In genomic region chr11:116937141-116937540, GRCm38 (mm10) we compare ENCODE assay signal across 19 mouse cellular contexts. TPM values are rescaled to one million over a fixed set of nuclear protein-coding genes. Genes with fewer than 3 reads are reported as not detected.
A peak's percentile ranks its signal among the peaks of the same experiment; 100 is the strongest.
DNase-seq lines count a peak whose midpoint lies in the region; ATAC-seq lines count a peak whose summit lies in the region.
"Had no signal": no experiment of that assay in that cellular context is flagged by ENCODE, and none has a peak within 500 bp of the region (broad histone marks: within the 10 kb centered on the region; RNA-seq: fewer than 3 reads in every experiment).

No protein-coding gene starts in this region.

- H3K4me3 ChIP-seq in heart, embryonic 10.5 days: 0 out of 2 replicates have a peak overlapping the region, but pooled peaks have one; percentile 16
- no peak overlapping the region for H3K4me3 ChIP-seq in hindbrain, embryonic 13.5 days
- no peak overlapping the region for H3K4me3 ChIP-seq in hindbrain, embryonic 16.5 days (ENCODE audit: low read length)
- H3K4me3 ChIP-seq in neural tube, embryonic 13.5 days: no peak overlapping the region
- H3K4me3 ChIP-seq in midbrain, embryonic 16.5 days (ENCODE audit: low read depth, low read length): no peak overlapping the region
- H3K4me3 ChIP-seq: embryonic facial prominence, embryonic 10.5 days; forebrain, embryonic 13.5 days had no signal

- DNase-seq in heart, embryonic 10.5 days (ENCODE audit: low spot score): no peak
- no peak for DNase-seq in heart, adult 11 months
- peak; percentile 19 for DNase-seq in MN1 (ENCODE audit: low spot score)
- no peak for DNase-seq in urinary bladder, postnatal 14 days (ENCODE audit: low spot score)
- DNase-seq: adrenal gland, postnatal 10 days; cerebellum, adult 11-12 months; cerebellum, adult 9-10 months; cerebellum, postnatal 25 days; forebrain, postnatal 0 days; gastrocnemius, postnatal 14 days; heart, postnatal 36 days; kidney, adult 11 months had no signal

- H3K27me3 ChIP-seq in heart, embryonic 10.5 days (ENCODE audit: insufficient read depth, poor library complexity, severe bottlenecking): no peaks in the 10 kb centered on the region
- H3K27me3 ChIP-seq in hindbrain, embryonic 13.5 days: no peaks in the 10 kb centered on the region
- no peaks in the 10 kb centered on the region for H3K27me3 ChIP-seq in hindbrain, embryonic 16.5 days (replicated peaks; ENCODE audit: control insufficient read depth, insufficient read depth, low read length)
- H3K27me3 ChIP-seq in neural tube, embryonic 13.5 days: no peaks in the 10 kb centered on the region
- H3K27me3 ChIP-seq in midbrain, embryonic 16.5 days (ENCODE audit: control insufficient read depth, insufficient read depth, low read depth, low read length): no peaks in the 10 kb centered on the region
- H3K27me3 ChIP-seq: forebrain, embryonic 13.5 days had no signal

- WGBS in heart, embryonic 10.5 days: 24% methylated on average over 10 of the region's 10 CpGs
- WGBS in hindbrain, embryonic 13.5 days: 34% methylated on average over 10 of the region's 10 CpGs
- 45% methylated on average over 10 of the region's 10 CpGs for WGBS in hindbrain, embryonic 16.5 days
- WGBS in neural tube, embryonic 13.5 days: 38% methylated on average over 10 of the region's 10 CpGs
- 45% methylated on average over 10 of the region's 10 CpGs for WGBS in midbrain, embryonic 16.5 days

- no peak for ATAC-seq in hindbrain, embryonic 13.5 days (ENCODE audit: low FRiP score)
- ATAC-seq in hindbrain, embryonic 16.5 days: no peak
- ATAC-seq in neural tube, embryonic 13.5 days (ENCODE audit: low read depth): no peak
- ATAC-seq in midbrain, embryonic 16.5 days: no peak
- ATAC-seq: forebrain, embryonic 13.5 days; forebrain, postnatal 0 days had no signal

- 0 out of 2 replicates have a peak overlapping the region, but pooled peaks have one; percentile 24 for H3K27ac ChIP-seq in heart, embryonic 10.5 days
- peak overlapping the region; percentile 25; the same call in 1 of the 2 replicates for H3K27ac ChIP-seq in hindbrain, embryonic 13.5 days
- H3K27ac ChIP-seq in hindbrain, embryonic 16.5 days (ENCODE audit: low read depth, low read length): no peak overlapping the region
- H3K27ac ChIP-seq in neural tube, embryonic 13.5 days (replicated peaks): peak overlapping the region; percentile 64
- H3K27ac ChIP-seq in midbrain, embryonic 16.5 days (ENCODE audit: low read length): no peak overlapping the region
- H3K27ac ChIP-seq: forebrain, embryonic 13.5 days had no signal

- no peaks in the 10 kb centered on the region for H3K36me3 ChIP-seq in heart, embryonic 10.5 days
- peaks cover 53% of the 10 kb centered on the region for H3K36me3 ChIP-seq in hindbrain, embryonic 13.5 days
- H3K36me3 ChIP-seq in hindbrain, embryonic 16.5 days (ENCODE audit: control insufficient read depth, insufficient read depth, low read length): peaks cover 13% of the 10 kb centered on the region
- peaks cover 49% of the 10 kb centered on the region for H3K36me3 ChIP-seq in neural tube, embryonic 13.5 days
- peaks cover 15% of the 10 kb centered on the region for H3K36me3 ChIP-seq in midbrain, embryonic 16.5 days (ENCODE audit: control insufficient read depth, insufficient read depth, low read length)

- H3K4me1 ChIP-seq in heart, embryonic 10.5 days: peaks cover 58% of the 10 kb centered on the region
- peaks cover 67% of the 10 kb centered on the region for H3K4me1 ChIP-seq in hindbrain, embryonic 13.5 days (replicated peaks)
- peaks cover 14% of the 10 kb centered on the region for H3K4me1 ChIP-seq in hindbrain, embryonic 16.5 days (ENCODE audit: control insufficient read depth, insufficient read depth, low read depth, low read length)
- peaks cover 58% of the 10 kb centered on the region for H3K4me1 ChIP-seq in neural tube, embryonic 13.5 days (replicated peaks)
- peaks cover 18% of the 10 kb centered on the region for H3K4me1 ChIP-seq in midbrain, embryonic 16.5 days (ENCODE audit: control insufficient read depth, insufficient read depth, low read length)

- no peak overlapping the region for H3K9ac ChIP-seq in hindbrain, embryonic 13.5 days
- H3K9ac ChIP-seq in hindbrain, embryonic 16.5 days (ENCODE audit: low read depth, low read length): no peak overlapping the region
- H3K9ac ChIP-seq in neural tube, embryonic 13.5 days: no peak overlapping the region
- H3K9ac ChIP-seq in midbrain, embryonic 16.5 days (ENCODE audit: low read depth, low read length): no peak overlapping the region
- H3K9ac ChIP-seq: forebrain, embryonic 13.5 days; forebrain, postnatal 0 days had no signal

- no peaks in the 10 kb centered on the region for H3K9me3 ChIP-seq in heart, embryonic 10.5 days
- H3K9me3 ChIP-seq in hindbrain, embryonic 13.5 days: no peaks in the 10 kb centered on the region
- H3K9me3 ChIP-seq in hindbrain, embryonic 16.5 days (ENCODE audit: control insufficient read depth, low read length): no peaks in the 10 kb centered on the region
- H3K9me3 ChIP-seq in neural tube, embryonic 13.5 days: no peaks in the 10 kb centered on the region
- no peaks in the 10 kb centered on the region for H3K9me3 ChIP-seq in midbrain, embryonic 16.5 days (replicated peaks; ENCODE audit: control insufficient read depth, low read length, poor library complexity, severe bottlenecking)
- H3K9me3 ChIP-seq: embryonic facial prominence, embryonic 10.5 days; forebrain, embryonic 13.5 days had no signal

- H3K4me2 ChIP-seq in hindbrain, embryonic 13.5 days: no peak overlapping the region
- H3K4me2 ChIP-seq in hindbrain, embryonic 16.5 days (ENCODE audit: low read length): no peak overlapping the region
- no peak overlapping the region for H3K4me2 ChIP-seq in neural tube, embryonic 13.5 days
- no peak overlapping the region for H3K4me2 ChIP-seq in midbrain, embryonic 16.5 days (ENCODE audit: low read length)
- H3K4me2 ChIP-seq: forebrain, embryonic 13.5 days had no signal

RNA-seq across cellular contexts. Expression of gene Mgat5b, which starts 18.5 kb away (rescaled TPM):
- polyA plus RNA-seq in heart, embryonic 10.5 days (2016; fragmentation: Nextera tagmentation; extraction: Ambion mirVana): 0.38 and 1.1 TPM in 2 replicates
- polyA plus RNA-seq in hindbrain, embryonic 13.5 days (2015; fragmentation: Nextera tagmentation; extraction: Ambion mirVana): 22.8 and 24.5 TPM in 2 replicates
- 19.4 and 27.5 TPM in 2 replicates for polyA plus RNA-seq in hindbrain, embryonic 16.5 days (2015; fragmentation: Nextera tagmentation; extraction: Ambion mirVana)
- polyA plus RNA-seq in neural tube, embryonic 13.5 days (2015; fragmentation: Nextera tagmentation; extraction: Ambion mirVana): 28.4 and 28.5 TPM in 2 replicates
- 22.2 and 26.1 TPM in 2 replicates for polyA plus RNA-seq in midbrain, embryonic 16.5 days (2015; fragmentation: Nextera tagmentation; extraction: Ambion mirVana)
- polyA plus RNA-seq: C2C12 had no signal

Comparison
In these comparisons a context has a peak if more than half of its experiments do, and no peak if none do; other contexts are left out.
1. H3K27ac ChIP-seq: peak in heart, embryonic 10.5 days (single experiment), hindbrain, embryonic 13.5 days (single experiment) and neural tube, embryonic 13.5 days (single experiment); none in hindbrain, embryonic 16.5 days (single experiment) and midbrain, embryonic 16.5 days (single experiment).